Mouse (Mus musculus) hindbrain, embryonic 11.5 days (tissue): Measurements from ENCODE around the gene Zc3h14. TPM values are rescaled to one million over a fixed set of nuclear protein-coding genes. Genes with fewer than 3 reads are reported as not detected.

Source experiments
- ATAC-seq: fragments of 200-750 bp; cut with Nextera tagmentation; 2 replicates; pipeline ENCODE4 v1.8.0; 2017; ENCODE audit warnings: mild to moderate bottlenecking, moderate TSS enrichment, moderate library complexity; ENCODE audit not compliant: low FRiP score
- DNase-seq: peaks from one replicate; pipeline ENCODE4 v3.0.0-alpha.2; 2015; ENCODE audit warnings: low spot score
- H3K27ac ChIP-seq: fragments of 300-500 bp; sonication (generic); 2 replicates; pipeline ENCODE4 v1.5.1; 2014; ENCODE audit warnings: mild to moderate bottlenecking, low read depth, low read length
- H3K27me3 ChIP-seq: fragments of 300-500 bp; sonication (generic); 2 replicates; pipeline ENCODE4 v1.6.1; 2014; ENCODE audit warnings: mild to moderate bottlenecking, low read length, moderate library complexity, mixed read lengths; ENCODE audit not compliant: control insufficient read depth, insufficient read depth
- H3K36me3 ChIP-seq: fragments of 300-500 bp; sonication (generic); 2 replicates; pipeline ENCODE4 v1.6.1; 2014; ENCODE audit warnings: mild to moderate bottlenecking, low read length, moderate library complexity, mixed read lengths; ENCODE audit not compliant: control insufficient read depth, insufficient read depth
- H3K4me1 ChIP-seq: fragments of 300-500 bp; sonication (generic); replicated peaks from 2 replicates; pipeline ENCODE4 v1.6.1; 2014; ENCODE audit warnings: low read length, mixed read lengths; ENCODE audit not compliant: control insufficient read depth, insufficient read depth
- H3K4me2 ChIP-seq: fragments of 300-500 bp; sonication (generic); replicated peaks from 2 replicates; pipeline ENCODE4 v1.6.1; 2014; ENCODE audit warnings: mild to moderate bottlenecking, low read depth, low read length
- H3K4me3 ChIP-seq: fragments of 300-500 bp; sonication (generic); 2 replicates; pipeline ENCODE4 v1.5.1; 2014; ENCODE audit warnings: low read depth, low read length
- H3K9ac ChIP-seq: fragments of 300-500 bp; sonication (generic); 2 replicates; pipeline ENCODE4 v1.6.1; 2014; ENCODE audit warnings: low read depth, low read length
- H3K9me3 ChIP-seq: fragments of 300-500 bp; sonication (generic); 2 replicates; pipeline ENCODE4 v1.6.1; 2016; ENCODE audit warnings: low read length; ENCODE audit not compliant: control insufficient read depth
- whole genome bisulfite sequencing: fragments of 180-500 bp; shearing (Covaris S2); extraction: QIAGEN DNeasy Blood & Tissue Kit; methylation state at CpG from one replicate; pipeline ENCODE4 v1.1.7; 2014; 5-methylcytosine and 5-hydroxymethylcytosine counted together
- polyA plus RNA-seq: library from polyadenylated mRNA; unstranded; fragments of >200 nt; fragmentation: Nextera tagmentation; extraction: Ambion mirVana; gene quantifications from 2 replicates; pipeline ENCODE4 v1.2.1, GENCODE M21; 2014

Gene Zc3h14
- polyA plus RNA-seq, 1 experiment from 2014 or later, result 165 TPM

DNA sequence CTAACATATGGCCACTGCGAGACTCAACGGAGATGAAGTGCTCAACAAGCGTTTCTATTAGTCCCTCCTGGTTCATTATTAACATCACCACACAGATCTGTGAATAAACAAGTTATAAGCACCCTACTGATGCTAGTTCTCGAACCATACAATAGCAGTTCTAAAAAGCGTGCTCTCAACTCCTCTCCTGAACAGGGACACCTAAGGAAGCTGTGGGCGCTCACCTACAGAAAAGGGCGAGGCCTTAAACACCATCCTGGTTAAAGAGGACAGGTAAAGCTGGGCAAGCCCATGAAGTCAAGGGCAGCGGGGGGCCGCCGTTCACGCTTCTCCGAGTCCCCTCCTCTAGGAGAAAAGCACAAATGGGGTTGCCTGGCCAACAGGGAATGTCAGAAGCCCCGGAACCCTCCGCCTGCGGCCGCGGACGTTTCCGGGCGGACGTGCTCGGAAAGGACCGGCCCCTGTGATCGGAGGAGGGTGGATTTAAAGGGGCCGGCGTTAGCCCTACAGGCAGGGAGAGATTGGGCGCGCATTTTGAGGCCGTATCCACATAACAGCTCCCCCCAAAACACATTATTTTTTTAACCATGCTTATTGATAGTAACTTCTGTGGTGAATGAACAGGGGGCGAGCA lies 12.4 kb upstream of the Zc3h14 start:
- Histone ChIP-seq H3K4me1 (peaks cover 3% of the 10 kb centered on the region), H3K27ac (peak overlapping the region; percentile 47; the same call in 1 of the 2 replicates)
- peak; percentile 86 for ATAC-seq

DNA sequence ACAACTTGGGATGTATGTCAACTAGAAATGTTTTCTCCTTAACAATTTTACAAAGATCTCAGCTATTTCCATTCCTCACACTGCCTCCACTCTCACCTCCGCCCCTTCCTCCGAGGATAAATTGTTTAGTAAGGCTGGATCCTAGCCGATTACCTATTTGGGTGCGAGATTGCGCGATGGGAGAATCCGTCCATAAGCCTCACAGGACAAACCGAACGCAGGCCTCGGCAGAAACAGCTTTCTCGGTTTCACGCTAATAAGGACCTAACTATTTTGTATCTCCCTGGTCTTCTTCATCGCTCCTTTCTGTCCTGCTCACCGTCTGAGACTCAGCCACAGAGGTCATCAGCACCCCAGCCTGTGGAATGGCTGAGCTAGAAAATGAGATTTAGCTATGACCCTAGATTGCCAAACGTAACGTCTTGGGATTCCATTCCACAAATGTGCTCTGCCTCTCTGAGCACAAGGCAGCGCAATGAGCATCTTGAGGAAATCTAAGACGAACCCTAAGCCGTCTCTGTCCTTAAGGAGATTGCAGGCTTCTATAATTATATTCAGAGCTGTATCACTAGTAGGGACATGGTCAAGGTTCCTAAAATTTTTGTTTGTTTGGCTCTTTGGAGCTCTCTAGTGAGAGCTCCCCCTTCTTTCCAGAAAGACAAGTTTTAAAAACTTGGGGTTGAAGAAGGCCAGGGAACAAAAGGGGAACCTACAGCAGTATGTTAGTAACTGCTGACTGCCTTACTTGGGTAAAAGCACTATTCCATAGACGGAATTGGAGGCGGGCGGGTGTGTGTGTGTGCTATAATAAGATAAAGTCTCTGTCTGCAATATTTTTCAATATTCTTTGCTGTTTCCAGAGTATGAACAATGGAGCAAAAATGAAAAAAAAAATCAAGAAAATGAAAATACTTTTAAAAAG lies 11.6 kb upstream of the Zc3h14 start:
- Histone ChIP-seq H3K9ac (peak overlapping the region; percentile 67), H3K4me2 (peak overlapping the region; percentile 74), H3K36me3 (no peaks in the 10 kb centered on the region), H3K9me3 (no peaks in the 10 kb centered on the region), H3K4me1 (peaks cover 3% of the 10 kb centered on the region), H3K4me3 (peak overlapping the region; percentile 66), H3K27me3 (peaks cover 5% of the 10 kb centered on the region; the same call in 1 of the 2 replicates), H3K27ac (0 out of 2 replicates have a peak overlapping the region, but pooled peaks have one; percentile 10)
- DNase-seq, result no peak
- 11% methylated on average over 22 of the region's 22 CpGs for WGBS
- peak; percentile 38 for ATAC-seq

More for the DNA sequence above, 12.4 kb upstream of the Zc3h14 start:
- Histone ChIP-seq H3K36me3 (no peaks in the 10 kb centered on the region), H3K9me3 (no peaks in the 10 kb centered on the region), H3K9ac (peak overlapping the region; percentile 70), H3K27me3 (peaks cover 5% of the 10 kb centered on the region; the same call in 1 of the 2 replicates), H3K4me2 (peak overlapping the region; percentile 74), H3K4me3 (peak overlapping the region; percentile 66)
- peak; percentile 91 for DNase-seq
- WGBS, result 2% methylated on average over 30 of the region's 30 CpGs

DNA sequence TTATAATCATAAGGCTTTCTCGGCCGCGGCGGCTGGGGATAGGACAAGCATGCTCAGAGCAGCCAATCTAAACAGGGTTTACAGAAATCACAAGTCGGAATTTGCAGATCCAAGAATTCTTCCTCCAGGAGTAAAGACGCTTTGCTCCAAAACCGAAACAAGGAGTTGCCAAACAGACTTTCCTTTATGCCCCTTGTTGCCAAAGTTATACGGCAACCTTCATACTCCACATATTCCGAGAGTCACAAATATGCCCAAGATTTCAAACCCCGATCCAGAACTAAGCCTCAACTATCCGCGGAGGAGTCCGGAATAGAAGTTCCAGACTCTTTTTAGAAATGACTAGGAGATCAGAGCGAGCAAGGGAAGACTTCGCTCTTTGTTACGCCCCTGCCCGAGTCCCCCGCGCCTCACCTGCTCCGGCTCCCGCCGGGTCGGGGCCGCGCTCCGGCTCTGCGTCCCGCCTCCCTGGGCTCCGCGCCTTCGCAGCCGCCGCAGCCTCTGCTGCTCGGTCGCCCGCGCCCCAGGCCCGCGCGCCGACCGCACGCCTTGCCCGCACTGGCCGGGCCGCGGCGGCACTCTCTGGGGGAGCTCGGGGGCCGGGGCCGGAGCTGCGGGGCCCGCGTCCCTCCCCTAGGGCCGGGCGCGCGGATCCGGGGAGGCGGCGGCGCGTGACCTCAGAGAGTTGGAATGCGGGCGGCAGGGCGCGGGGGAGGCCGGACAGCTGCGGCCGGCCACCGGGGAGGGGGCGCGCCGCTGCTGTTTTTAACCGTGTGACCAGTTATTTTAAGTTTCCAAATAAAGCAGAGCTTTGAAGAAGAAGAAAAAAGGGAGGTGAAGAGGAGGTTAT lies 9.6 kb upstream of the Zc3h14 start, which contains the start of gene Ptpn21:
Gene Ptpn21, minus strand, starts transcription at position 455 of the 850 bp plus-strand sequence.
- Histone ChIP-seq H3K36me3 (no peaks in the 10 kb centered on the region), H3K4me2 (peak within 1 kb of the TSS; percentile 91), H3K4me3 (peak within 1 kb of the TSS; percentile 66), H3K4me1 (peaks cover 3% of the 10 kb centered on the region), H3K9ac (peak within 1 kb of the TSS; percentile 87), H3K27ac (no peak within 1 kb of the TSS), H3K9me3 (no peaks in the 10 kb centered on the region), H3K27me3 (peaks cover 5% of the 10 kb centered on the region; the same call in 1 of the 2 replicates)
- peak; percentile 69 for DNase-seq
- under 1% methylated on average over 67 of the region's 75 CpGs for WGBS
- peak; percentile 60 for ATAC-seq

DNA sequence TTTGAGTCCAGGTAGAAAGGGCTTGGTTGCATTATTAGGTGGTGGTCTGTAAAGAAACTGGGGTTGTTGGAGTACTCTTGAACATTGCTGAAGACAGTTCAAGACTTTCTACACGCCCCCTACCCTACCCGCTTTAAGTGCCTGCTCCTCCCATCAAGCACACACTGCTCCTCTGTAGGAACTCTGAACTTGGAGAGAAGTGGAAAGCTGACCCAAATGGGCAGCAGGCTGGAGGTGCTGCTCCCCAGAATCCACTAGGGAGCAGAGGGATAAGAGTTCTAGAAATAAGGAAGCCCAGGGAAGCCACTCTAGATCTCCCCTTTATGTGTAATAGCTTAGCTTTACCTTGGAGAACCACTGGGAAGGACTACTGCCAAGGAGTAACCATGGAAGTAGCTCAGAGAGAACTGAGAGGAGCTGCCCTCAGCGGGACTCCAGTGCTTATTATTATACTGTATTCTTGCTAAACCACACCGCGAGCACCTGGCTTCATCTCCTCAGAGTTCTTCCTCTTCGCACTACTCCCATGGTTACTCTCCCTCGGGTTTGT lies 8.9 kb upstream of the Zc3h14 start:
- ATAC-seq, result peak; percentile 41; the same call in 1 of the 2 replicates
- 6% methylated on average over 7 of the region's 7 CpGs for WGBS
- no peak overlapping the region for H3K27ac ChIP-seq

DNA sequence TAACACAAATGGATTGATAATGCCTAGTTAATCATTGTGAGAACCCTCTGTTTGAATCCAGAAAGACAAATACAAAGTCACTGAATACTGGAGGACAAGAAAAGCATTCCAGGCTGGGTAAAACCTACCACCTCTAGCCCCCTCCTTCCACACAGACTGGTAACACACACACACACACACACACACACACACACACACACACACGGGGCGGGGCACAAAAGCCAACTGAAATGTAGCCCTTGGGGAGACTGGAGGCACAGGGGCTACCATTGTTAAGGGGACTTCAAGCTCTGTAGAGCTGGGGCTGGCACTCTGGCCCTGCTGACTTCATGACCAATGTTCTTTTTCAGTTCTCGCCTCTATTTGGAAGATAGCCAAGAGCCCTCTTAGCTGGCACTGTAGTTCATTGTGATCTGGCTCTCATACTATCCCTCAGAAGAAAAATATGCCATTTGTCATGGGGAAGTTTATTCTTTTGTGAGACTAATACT lies 5.7 kb upstream of the Zc3h14 start:
- no peak for DNase-seq
- Histone ChIP-seq H3K9ac (no peak overlapping the region), H3K4me1 (no peaks in the 10 kb centered on the region), H3K4me3 (no peak overlapping the region), H3K9me3 (no peaks in the 10 kb centered on the region), H3K27me3 (peaks cover 5% of the 10 kb centered on the region; the same call in 1 of the 2 replicates), H3K27ac (no peak overlapping the region), H3K36me3 (no peaks in the 10 kb centered on the region), H3K4me2 (no peak overlapping the region)
- ATAC-seq, result no peak
- 64% methylated on average over 3 of the region's 3 CpGs for WGBS

More for the DNA sequence above, 8.9 kb upstream of the Zc3h14 start:
- Histone ChIP-seq H3K4me2 (peak overlapping the region; percentile 91), H3K4me1 (peaks cover 3% of the 10 kb centered on the region), H3K27me3 (peaks cover 5% of the 10 kb centered on the region; the same call in 1 of the 2 replicates), H3K36me3 (no peaks in the 10 kb centered on the region), H3K4me3 (peak overlapping the region; percentile 66), H3K9me3 (no peaks in the 10 kb centered on the region), H3K9ac (peak overlapping the region; percentile 87)
- DNase-seq, result peak; percentile 49

DNA sequence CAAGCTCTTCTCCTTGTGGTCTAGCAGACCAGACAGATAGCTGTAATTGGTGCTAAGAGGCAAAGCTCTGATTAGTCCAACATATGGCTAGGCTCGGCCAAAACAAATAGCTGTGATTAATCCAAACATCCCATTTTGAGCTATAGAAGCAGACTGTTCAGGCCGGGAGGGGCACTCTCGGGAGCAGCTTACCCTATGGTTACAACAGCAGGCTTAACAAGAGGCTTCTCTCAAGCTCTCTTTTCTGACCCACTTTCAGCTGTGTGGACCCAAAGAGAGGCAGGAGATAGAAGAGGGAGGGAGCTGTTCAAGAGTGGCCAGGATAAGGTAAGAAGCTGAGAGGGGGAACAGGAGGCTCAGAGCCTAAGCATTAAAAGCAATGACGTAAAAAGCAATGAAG lies 1.1 kb upstream of the Zc3h14 start:
- Histone ChIP-seq H3K9ac (no peak overlapping the region), H3K4me3 (no peak overlapping the region), H3K4me1 (no peaks in the 10 kb centered on the region), H3K9me3 (no peaks in the 10 kb centered on the region), H3K4me2 (no peak overlapping the region), H3K27me3 (no peaks in the 10 kb centered on the region), H3K27ac (no peak overlapping the region), H3K36me3 (no peaks in the 10 kb centered on the region)
- DNase-seq (no peak), ATAC-seq (no peak)
- 79% methylated on average over 4 of the region's 4 CpGs for WGBS

DNA sequence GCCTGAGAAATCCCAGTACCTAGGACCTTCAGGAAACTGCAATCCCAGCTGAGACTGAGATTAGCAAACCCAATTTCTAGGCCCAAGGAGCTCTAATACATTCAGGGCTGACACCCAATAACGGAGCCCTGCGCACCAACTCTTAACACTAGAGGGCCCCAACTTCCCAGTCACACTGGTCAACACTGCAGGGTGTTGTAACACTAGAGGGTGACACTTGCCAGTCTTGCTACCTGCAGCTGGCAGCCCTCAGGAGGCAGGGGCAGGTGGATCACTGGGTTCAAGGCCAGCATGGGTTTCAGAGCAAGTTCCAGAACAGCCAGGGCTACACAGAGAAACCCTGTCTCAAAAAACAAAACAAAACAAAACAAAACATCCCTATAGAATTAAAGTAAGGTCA lies 633 bp upstream of the Zc3h14 start:
- Histone ChIP-seq H3K9me3 (no peaks in the 10 kb centered on the region), H3K27me3 (no peaks in the 10 kb centered on the region), H3K4me3 (no peak overlapping the region), H3K36me3 (no peaks in the 10 kb centered on the region), H3K4me1 (no peaks in the 10 kb centered on the region), H3K4me2 (no peak overlapping the region), H3K27ac (no peak overlapping the region), H3K9ac (no peak overlapping the region)
- ATAC-seq (peak; percentile 64), DNase-seq (peak; percentile 33)
- WGBS, result 4% methylated on average over 2 of the region's 2 CpGs

DNA sequence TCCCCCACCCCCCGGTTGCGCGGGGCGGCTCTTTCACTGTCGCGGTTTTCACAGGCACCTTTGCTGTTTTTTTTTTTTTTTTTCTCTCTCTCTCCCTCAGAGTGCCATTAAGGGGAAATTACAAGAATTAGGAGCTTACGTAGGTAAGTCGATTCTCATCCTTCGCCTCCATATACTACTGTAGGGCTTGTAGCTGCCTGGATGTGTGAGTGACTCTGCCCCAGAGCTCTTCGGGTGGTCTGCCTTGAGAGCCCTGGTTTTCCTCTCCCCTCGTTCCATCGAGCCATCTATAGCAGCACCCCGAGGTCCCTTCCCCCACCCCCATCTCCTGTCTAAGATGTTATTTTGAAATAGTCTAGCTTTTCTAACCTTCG lies 603 bp downstream of the Zc3h14 start:
- peak overlapping the region; percentile 92 for H3K4me3 ChIP-seq
- H3K36me3 ChIP-seq, result no peaks in the 10 kb centered on the region
- peak overlapping the region; percentile 62 for H3K4me2 ChIP-seq
- H3K4me1 ChIP-seq, result no peaks in the 10 kb centered on the region
- WGBS, result 3% methylated on average over 9 of the region's 14 CpGs
- ATAC-seq (peak; percentile 63), DNase-seq (peak; percentile 42)
- H3K27ac ChIP-seq, result peak overlapping the region; percentile 88
- no peaks in the 10 kb centered on the region for H3K9me3 ChIP-seq
- H3K27me3 ChIP-seq, result no peaks in the 10 kb centered on the region
- peak overlapping the region; percentile 92 for H3K9ac ChIP-seq
